Mouse (Mus musculus) kidney, postnatal 0 days (tissue): ENCODE results near the gene Cnot6l. TPM values are rescaled to one million over a fixed set of nuclear protein-coding genes. Genes with fewer than 3 reads are reported as not detected.
A peak's percentile ranks its signal among the peaks of the same experiment; 100 is the strongest.

Experiments
- ATAC-seq: fragments of 200-750 bp; cut with Nextera tagmentation; replicated peaks from 2 replicates; pipeline ENCODE4 v1.8.0; 2017; ENCODE audit warnings: low read depth, moderate number of reproducible peaks, moderate TSS enrichment, moderate library complexity; ENCODE audit not compliant: low FRiP score
- DNase-seq: peaks from one replicate; pipeline ENCODE4 v3.0.0-alpha.2; 2016; ENCODE audit warnings: low spot score
- H3K27ac ChIP-seq: fragments of 300-500 bp; sonication (generic); 2 replicates; pipeline ENCODE4 v1.5.1; 2014; ENCODE audit warnings: mild to moderate bottlenecking
- H3K27me3 ChIP-seq: fragments of 300-500 bp; sonication (generic); 2 replicates; pipeline ENCODE4 v1.6.1; 2014; ENCODE audit warnings: low read length, mixed read lengths; ENCODE audit not compliant: insufficient read depth
- H3K36me3 ChIP-seq: fragments of 300-500 bp; sonication (generic); 2 replicates; pipeline ENCODE4 v1.6.1; 2014; ENCODE audit warnings: low read length, mixed read lengths; ENCODE audit not compliant: insufficient read depth
- H3K4me1 ChIP-seq: fragments of 300-500 bp; sonication (generic); replicated peaks from 2 replicates; pipeline ENCODE4 v1.6.1; 2014; ENCODE audit warnings: antibody characterized with exemption, low read length, mixed read lengths; ENCODE audit not compliant: insufficient read depth
- H3K4me2 ChIP-seq: fragments of 300-500 bp; sonication (generic); 2 replicates; pipeline ENCODE4 v1.6.1; 2014; ENCODE audit warnings: mild to moderate bottlenecking, low read length, moderate library complexity, mixed read lengths
- H3K4me3 ChIP-seq: fragments of 300-500 bp; sonication (generic); replicated peaks from 2 replicates; pipeline ENCODE4 v1.5.1; 2014; ENCODE audit warnings: low read depth, low read length
- H3K9ac ChIP-seq: fragments of 300-500 bp; sonication (generic); 2 replicates; pipeline ENCODE4 v1.6.1; 2014; ENCODE audit warnings: low read depth, low read length
- H3K9me3 ChIP-seq: fragments of 300-500 bp; sonication (generic); replicated peaks from 2 replicates; pipeline ENCODE4 v1.6.1; 2016; ENCODE audit warnings: low read length, inconsistent platforms, mixed read lengths
- CTCF ChIP-seq: IDR thresholded peaks from 2 replicates; pipeline ENCODE4 v1.5.1; 2016; ENCODE audit warnings: antibody characterized with exemption, low read depth, mild to moderate bottlenecking, moderate library complexity
- WGBS: fragments of 180-500 bp; shearing (Covaris S2); extraction: QIAGEN DNeasy Blood & Tissue Kit; methylation state at CpG from one replicate; pipeline ENCODE4 v1.1.7; 2014; 5-methylcytosine and 5-hydroxymethylcytosine counted together
- polyA plus RNA-seq: library from polyadenylated mRNA; unstranded; fragments of >200 nt; fragmentation: Nextera tagmentation; extraction: Ambion mirVana; gene quantifications from 2 replicates; pipeline ENCODE4 v1.2.1, GENCODE M21; 2015

The Cnot6l gene
- polyA plus RNA-seq, 1 experiment from 2014 or later: 42.4 TPM

DNA sequence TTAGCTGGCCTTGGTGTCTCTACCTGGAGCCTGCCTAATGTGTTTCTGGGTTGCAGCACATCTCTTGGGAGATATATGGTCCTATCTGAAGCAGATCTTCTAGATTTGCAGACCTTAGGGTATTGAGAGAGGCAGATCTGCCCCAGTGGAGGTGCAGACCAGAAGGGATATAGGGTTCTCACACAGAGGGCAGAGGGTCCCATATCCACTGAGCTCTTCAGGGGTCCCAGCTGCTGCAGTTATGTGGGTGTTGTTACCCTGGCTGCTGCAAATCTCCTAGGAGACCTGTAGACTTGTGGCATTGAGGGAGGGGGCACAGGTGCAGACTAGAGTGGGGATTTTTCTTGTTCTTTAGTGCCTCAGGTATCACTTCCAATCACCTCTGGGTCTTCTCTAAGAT is 98.4 kb downstream of the Cnot6l start:
- Histone ChIP-seq H3K36me3 (no peaks in the 10 kb centered on the region), H3K27ac (no peak overlapping the region), H3K27me3 (no peaks in the 10 kb centered on the region), H3K4me2 (no peak overlapping the region), H3K4me3 (no peak overlapping the region), H3K4me1 (no peaks in the 10 kb centered on the region), H3K9me3 (no peaks in the 10 kb centered on the region), H3K9ac (no peak overlapping the region)
- no peak for DNase-seq
- ATAC-seq: no peak; the same call in 1 of the 2 replicates
- TF ChIP-seq CTCF: no peak

DNA sequence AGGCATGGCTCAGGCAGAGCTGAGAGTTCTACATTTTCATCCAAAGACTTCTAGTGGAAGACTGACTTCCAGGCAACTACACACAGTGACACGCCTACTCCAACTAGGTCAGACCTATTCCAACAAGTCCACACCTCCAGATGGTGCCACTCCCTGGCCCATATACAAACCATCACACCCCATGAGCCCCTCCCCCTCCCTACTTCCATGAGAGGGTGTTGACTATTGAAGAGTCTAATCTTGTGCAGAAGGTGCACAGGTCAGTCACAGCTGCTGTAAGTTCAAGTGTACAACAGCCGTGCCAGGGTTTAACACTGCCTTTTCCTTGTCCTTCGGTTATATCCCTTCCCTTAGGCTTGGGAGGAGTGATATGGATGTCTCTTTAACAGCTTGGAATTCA is 121.5 kb downstream of the Cnot6l start:
- Histone ChIP-seq H3K4me3 (no peak overlapping the region), H3K4me2 (no peak overlapping the region), H3K27ac (no peak overlapping the region), H3K27me3 (no peaks in the 10 kb centered on the region), H3K9me3 (no peaks in the 10 kb centered on the region), H3K9ac (no peak overlapping the region), H3K4me1 (no peaks in the 10 kb centered on the region), H3K36me3 (no peaks in the 10 kb centered on the region)
- DNase-seq (no peak), ATAC-seq (no peak)
- TF ChIP-seq CTCF: no peak
- 65% methylated on average over 3 of the region's 3 CpGs for WGBS

DNA sequence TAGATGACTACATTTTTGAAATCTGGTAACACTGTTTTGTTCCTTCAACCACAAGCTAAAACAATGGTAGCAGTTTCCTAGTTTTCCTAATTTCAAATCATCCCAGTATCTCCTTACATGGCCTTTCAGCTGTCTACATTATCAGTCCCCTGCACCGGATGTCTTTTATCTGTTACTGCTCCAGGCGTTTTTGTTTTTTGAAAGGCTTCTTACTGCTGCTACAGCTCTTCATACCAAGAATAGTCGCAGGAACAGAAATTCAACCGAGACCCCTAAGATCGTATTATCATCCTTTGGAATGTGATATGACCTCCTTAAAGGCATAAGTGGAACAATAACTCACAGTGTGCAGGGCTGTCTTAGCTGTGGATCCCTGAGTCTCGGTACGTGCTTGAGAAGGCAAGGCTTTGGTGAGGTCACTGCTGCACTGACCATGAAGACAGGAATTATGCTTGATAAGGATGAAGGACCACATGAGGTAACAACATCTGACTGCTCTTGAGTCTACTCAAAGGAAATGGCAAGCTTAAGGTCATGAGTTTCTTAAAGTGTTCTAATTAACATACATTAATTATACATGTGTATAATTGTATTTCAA is 122.4 kb downstream of the Cnot6l start:
- DNase-seq: peak; percentile 53

DNA sequence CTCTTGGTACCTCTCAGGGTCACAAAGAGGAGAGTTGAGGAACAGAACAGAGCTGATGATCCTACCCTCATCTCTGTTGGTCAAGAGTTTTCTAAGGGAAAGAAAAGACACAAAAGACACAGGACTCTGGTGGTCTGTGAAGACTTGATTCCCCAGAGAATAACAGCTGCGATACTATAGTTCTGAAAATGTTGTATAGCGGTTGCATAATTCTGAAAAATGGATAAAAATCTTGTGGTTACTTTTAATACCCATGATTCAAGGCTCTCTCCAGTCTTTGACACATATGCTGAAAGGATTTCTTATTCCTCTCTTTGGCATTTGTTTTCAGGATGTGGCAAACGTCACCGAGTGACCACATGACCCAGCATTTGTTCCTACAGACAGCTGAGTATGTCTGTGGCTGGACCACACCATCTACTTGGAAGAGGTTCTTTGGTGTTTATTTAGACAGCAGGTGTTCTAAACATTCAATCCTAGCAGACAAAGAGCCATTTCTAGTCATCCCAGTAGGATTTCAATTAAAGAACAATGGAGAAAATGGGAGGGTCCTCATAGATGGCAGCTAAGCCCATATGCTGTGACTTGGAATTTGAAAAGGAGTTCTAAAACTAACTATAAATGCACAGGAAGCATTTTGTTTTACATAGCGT is 124.7 kb downstream of the Cnot6l start:
- no peak overlapping the region for H3K9ac ChIP-seq
- no peak for DNase-seq
- no peaks in the 10 kb centered on the region for H3K4me1 ChIP-seq
- H3K9me3 ChIP-seq: no peaks in the 10 kb centered on the region
- no peak for TF ChIP-seq CTCF
- no peak overlapping the region for H3K4me2 ChIP-seq
- H3K4me3 ChIP-seq: no peak overlapping the region
- H3K36me3 ChIP-seq: no peaks in the 10 kb centered on the region
- WGBS: 82% methylated on average over 5 of the region's 5 CpGs
- no peak overlapping the region for H3K27ac ChIP-seq
- H3K27me3 ChIP-seq: no peaks in the 10 kb centered on the region
- ATAC-seq: no peak

More for the DNA sequence above, 122.4 kb downstream of the Cnot6l start:
- no peak for TF ChIP-seq CTCF
- Histone ChIP-seq H3K4me3 (no peak overlapping the region), H3K4me2 (no peak overlapping the region), H3K9ac (no peak overlapping the region), H3K4me1 (no peaks in the 10 kb centered on the region), H3K27me3 (no peaks in the 10 kb centered on the region), H3K27ac (no peak overlapping the region), H3K36me3 (no peaks in the 10 kb centered on the region), H3K9me3 (no peaks in the 10 kb centered on the region)
- 37% methylated on average over 7 of the region's 7 CpGs for WGBS
- ATAC-seq: no peak; the same call in 1 of the 2 replicates

DNA sequence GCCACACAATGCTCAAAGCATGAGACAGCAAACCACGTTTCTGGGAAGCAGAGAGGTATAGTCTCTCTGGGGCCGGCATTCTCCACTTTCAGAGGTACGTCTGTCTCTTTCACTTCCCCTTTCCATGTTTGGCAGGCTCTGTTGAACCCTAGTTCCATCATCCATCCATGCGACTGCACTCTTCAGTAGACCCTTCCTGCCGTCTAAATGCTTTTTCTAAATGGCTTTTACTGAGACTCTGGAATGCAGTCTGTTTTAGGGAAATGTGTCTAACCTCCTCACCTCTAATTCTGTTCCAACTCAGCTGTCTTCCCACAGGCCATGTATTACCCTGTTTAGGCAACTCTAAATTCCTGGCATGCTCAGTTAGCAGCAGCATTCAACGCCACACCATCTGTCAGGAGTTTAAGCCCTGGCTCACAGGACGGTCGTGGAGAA is 126.3 kb downstream of the Cnot6l start:
- DNase-seq (peak; percentile 79), ATAC-seq (no peak)
- Histone ChIP-seq H3K4me3 (no peak overlapping the region), H3K27me3 (no peaks in the 10 kb centered on the region), H3K36me3 (no peaks in the 10 kb centered on the region), H3K9me3 (no peaks in the 10 kb centered on the region), H3K4me1 (no peaks in the 10 kb centered on the region), H3K9ac (no peak overlapping the region), H3K4me2 (no peak overlapping the region), H3K27ac (no peak overlapping the region)
- TF ChIP-seq CTCF: no peak
- WGBS: 35% methylated on average over 8 of the region's 8 CpGs

DNA sequence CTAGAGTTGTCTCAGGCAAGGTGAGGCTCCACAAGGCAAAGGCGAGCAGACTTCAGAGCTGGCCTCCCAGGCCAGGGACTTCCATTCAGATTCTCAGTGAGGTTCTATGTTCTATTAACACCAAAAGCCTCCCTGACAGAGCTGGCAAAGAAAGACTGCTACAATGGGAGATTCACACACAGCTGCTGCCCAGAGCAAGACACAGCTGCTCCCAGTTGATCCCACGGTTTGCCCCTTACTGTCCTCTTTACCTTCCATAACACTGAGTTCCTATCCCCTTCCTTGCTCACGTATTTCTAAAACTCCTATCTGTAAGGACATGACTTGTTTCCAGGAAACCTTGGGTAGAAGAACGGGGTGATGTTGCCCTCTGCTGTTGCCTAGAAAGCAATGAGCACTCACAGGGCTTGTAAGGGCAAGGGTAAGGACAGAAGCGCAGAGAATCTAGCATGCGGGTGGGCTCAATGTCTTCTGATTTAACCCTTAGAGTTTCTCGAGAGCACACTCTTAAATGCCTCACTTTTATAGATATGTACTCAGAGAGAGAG is 127.8 kb downstream of the Cnot6l start:
- Histone ChIP-seq H3K27ac (no peak overlapping the region), H3K9me3 (no peaks in the 10 kb centered on the region), H3K4me2 (no peak overlapping the region), H3K4me3 (no peak overlapping the region), H3K36me3 (no peaks in the 10 kb centered on the region), H3K9ac (no peak overlapping the region), H3K4me1 (no peaks in the 10 kb centered on the region), H3K27me3 (no peaks in the 10 kb centered on the region)
- 61% methylated on average over 7 of the region's 7 CpGs for WGBS
- TF ChIP-seq CTCF: peak; percentile 53; the same call in 1 of the 2 replicates
- ATAC-seq: no peak
- DNase-seq: peak; percentile 57
